Mouse (Mus musculus): ENCODE measurements around the gene Bcl2l11.
"Not testable (repeated sequence)": the region's sequence is repeated elsewhere in the genome, so short reads cannot be mapped to it uniquely, and the experiment has no call there.

The Bcl2l11 gene

DNA sequence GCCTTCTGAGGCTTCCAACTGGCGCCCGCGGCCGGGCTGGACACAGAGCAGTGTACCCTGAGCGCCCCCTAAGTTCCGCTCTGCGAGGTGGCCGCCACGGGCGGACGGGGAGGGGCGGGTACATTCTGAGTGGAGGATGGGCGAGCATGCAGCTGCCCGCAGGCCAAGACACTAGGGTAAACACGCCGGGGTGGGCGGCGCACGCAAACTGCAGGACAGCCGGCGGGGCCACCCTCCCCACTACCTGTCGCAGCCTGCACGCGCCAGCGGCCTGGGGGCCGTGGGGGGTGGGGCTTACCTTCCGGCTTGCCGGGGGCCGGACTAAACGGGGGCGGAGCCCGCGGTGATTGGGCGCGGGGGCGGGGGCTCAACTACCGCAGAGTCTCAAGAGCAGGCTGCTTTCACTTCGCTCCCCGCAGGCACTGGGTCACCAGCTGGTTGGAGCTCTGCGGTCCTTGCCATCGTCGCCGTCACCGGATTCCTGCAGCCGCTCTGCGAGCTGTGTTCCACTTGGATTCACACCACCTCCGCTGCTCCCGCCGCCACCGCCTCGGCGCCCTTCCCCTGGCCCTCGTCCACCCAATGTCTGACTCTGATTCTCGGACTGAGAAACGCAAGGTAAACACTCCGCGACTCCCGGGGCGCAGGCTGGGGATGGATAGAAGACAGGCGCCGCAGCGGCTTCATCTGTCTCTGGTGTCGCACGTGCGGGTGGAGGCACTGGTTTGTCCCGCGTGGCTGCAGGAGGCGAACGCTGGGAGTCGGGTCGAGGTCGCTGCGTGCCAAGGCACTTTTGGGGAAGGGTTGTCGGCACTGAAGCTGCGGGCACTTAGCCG is at the start of gene Bcl2l11:
TSS of gene Bcl2l11 (plus strand) at position 404 of the 836 bp plus-strand sequence.
- DNase-seq (ENCODE audit: low read depth, low spot score) = peak; percentile 96

DNA sequence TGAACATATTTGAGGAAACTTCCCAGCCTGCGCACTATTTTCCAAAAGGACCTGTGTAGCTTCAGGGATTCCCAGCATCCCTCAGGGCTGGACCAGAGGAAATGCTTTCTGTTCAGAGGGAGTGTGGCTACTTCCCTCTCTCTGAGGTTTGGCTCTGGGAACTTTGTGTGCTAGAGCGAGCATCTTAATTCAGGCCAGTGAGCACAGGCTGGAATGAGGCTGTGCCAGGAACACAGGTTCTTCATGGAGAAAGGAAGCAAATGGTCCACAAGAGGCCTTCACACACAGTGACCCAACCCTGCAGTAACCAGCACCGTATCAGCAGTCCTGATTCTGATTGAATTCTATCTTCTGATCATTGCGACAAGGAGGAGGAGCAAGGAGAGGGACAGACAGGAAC is 48.9 kb upstream of the Bcl2l11 start:
- DNase-seq (ENCODE audit: low read depth, low spot score) = no peak

GRCm38 (mm10) chr2:128078859-128079258 is 47.0 kb upstream of the Bcl2l11 start:
- DNase-seq (ENCODE audit: low read depth, low spot score) = peak; percentile 24

DNA sequence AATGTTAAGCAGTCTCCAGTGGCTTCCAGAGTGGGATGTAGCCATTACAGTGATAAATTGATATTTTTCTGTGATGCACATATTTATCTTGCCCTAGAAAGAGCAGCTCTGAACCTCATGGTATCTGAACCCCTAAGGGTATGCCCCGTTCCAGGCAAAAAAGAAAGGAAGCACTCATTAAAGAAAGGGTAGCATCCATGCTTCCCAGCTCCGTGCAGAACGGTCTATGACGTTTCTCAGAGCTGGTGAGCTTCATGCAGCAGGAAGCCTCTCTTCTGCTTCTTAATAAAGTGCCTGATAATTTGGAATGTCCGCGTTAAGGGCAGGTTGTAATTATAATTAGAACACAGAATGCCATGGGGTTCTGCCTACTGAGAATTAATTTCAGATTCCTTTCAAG is 46.5 kb upstream of the Bcl2l11 start:
- no peak for DNase-seq (ENCODE audit: low read depth, low spot score)

GRCm38 (mm10) chr2:128083844-128084243 is 42.0 kb upstream of the Bcl2l11 start:
- no peak for DNase-seq (ENCODE audit: low read depth, low spot score)

- no peak for DNase-seq (ENCODE audit: low read depth, low spot score)
Measured at GRCm38 (mm10) chr2:128084607-128085006, 41.2 kb upstream of the Bcl2l11 start.

DNA sequence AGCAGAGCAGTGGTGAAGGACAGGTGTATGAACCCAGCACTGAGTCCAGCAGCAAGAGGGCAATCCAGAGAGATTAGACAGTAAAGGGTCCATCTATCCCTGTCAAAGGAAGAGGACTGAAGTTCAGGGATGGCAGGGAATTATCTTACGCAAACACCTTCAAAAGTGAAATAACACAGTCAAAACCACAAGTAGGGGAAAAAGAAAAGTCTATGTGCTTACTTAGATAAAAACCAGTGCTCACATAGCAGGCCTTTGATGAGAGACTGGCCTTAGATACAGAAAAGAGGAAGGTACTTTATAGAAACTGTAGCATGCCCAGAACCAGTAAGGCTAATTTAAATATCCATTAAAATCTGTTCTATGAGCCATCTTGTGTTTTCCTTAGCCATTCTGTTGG is 40.4 kb upstream of the Bcl2l11 start:
- no peak for DNase-seq (ENCODE audit: low read depth, low spot score)

GRCm38 (mm10) chr2:128086301-128086886 is 39.4 kb upstream of the Bcl2l11 start:
- DNase-seq (ENCODE audit: low read depth, low spot score) = no peak

DNA sequence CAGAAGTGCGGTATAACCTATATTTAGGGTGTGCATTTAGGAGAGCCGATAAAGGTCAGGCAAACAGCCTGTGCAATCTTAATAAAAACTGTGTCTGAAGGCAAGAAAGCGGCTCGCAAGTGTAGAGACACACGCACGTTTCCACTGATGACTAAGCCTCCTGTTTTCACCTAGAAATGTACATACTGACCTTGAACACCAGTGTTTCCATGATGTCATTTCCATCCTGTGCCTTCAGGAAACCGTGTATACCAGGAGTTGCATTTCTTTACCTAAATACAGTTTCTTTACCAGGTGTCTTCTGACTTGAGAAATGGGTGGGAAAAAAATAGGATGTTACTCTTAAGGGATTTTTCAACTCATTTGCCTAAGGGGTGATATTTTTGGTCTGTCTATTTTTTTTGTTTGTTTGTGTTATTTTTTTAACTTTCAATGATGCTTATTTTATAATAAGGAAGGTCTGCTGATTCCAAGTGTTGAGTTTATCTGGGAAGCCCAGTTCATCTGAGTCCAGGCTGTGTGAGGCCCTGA is 38.8 kb upstream of the Bcl2l11 start:
- DNase-seq (ENCODE audit: low read depth, low spot score) = no peak

DNA sequence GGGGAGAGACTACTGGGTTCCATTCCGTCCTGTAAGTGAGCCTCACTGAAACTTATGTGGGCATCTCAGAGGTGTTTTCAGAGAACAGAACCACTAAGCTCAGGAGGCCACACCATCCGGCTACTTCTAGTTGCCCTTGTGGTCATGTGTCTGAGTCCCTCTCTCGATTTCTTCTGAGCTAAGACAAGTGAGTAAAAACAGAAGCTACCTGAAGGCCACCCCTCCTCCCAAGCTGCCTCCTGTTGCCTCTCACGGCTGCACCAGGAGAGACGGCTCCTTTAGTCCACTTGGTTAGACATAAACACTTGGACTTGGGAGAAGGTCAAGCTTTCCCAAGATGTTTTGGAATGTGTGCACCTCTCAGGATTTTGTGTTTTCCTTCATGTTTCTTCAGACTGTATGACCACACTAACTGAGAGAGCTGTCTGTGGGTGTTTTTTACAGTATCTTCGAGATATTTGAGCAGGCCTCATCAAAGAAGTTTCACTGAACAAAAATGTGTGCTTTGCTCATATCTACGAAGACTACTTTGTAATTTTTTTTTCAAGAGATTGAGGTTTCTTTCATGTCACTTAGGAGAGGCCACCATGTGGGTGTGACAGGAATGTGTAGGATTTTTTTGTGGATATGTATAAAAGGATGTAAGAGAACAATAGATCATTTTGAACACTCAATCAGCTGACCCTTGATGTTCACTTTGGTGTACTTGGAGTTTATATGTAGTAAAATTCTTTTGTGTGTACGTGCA is 37.9 kb upstream of the Bcl2l11 start:
- DNase-seq (ENCODE audit: low read depth, low spot score) = no peak

GRCm38 (mm10) chr2:128090283-128090885 is 35.5 kb upstream of the Bcl2l11 start:
- no peak for DNase-seq (ENCODE audit: low read depth, low spot score)

DNA sequence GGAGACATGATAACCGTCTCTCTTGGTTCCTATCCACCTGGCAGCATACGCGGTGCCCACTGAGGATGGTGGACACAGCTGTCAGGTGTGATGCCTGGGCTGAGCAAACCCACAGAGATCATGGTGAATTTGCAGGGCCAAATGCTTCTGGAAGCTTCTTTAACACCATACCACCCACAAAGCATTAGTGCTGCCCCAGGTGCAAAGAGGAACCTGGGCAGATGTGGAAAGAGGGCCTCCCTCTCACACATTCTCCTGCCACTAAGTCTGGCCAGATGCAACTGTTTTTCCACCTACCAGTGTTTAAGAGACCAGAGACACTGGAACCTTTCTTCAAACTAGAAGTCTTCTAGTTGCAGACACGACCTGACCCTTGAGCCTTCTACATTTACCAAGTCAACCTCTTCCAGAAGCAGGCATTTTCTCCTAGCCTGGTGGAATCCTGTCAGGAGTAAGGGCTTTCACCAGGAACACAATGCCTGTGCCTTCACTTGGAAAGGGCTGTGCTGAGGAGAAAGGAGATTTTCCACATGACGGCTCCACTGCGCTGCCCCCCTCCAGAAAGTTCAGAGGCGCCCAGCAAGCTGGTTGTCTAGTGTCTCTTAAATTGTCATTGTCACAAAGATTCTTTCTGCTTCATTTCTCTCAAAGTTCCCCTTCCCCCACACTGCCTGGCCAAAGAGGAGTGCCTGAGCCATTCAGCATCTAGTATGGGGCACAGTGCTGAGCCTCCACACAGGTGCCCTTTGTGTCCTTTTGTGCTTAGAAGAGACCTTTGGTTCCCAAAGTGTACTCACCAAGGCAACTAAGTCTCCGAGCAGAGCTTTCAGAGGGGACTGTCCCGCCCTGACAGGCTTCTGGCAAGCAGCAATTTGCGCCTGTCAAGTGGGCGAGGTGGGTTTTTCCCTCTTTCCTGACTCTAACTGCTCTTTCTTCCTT is 34.1 kb upstream of the Bcl2l11 start:
- no peak for DNase-seq (ENCODE audit: low read depth, low spot score)

- DNase-seq (ENCODE audit: low read depth, low spot score) = no peak
Measured at GRCm38 (mm10) chr2:128092451-128092850, 33.4 kb upstream of the Bcl2l11 start.

DNA sequence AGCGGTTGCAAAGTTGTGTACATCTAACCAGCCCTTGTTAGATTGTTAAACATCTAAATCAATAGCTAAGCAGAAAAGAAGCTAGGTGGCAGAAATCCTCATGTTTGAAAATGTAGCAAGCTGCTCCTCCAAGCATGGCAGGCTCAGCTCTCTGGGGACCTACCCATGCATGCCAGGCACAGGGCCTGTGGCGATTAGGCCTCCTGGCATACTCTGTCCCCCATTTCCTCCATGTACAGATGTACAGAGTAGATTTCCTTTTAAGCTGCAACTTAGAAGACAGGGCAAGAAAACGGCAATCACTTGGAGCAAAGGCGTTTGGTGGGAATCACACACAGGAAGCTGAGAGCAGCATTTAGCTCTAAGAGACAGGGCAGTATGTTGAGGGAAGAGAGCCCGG is 31.6 kb upstream of the Bcl2l11 start:
- DNase-seq (ENCODE audit: low read depth, low spot score) = no peak

DNA sequence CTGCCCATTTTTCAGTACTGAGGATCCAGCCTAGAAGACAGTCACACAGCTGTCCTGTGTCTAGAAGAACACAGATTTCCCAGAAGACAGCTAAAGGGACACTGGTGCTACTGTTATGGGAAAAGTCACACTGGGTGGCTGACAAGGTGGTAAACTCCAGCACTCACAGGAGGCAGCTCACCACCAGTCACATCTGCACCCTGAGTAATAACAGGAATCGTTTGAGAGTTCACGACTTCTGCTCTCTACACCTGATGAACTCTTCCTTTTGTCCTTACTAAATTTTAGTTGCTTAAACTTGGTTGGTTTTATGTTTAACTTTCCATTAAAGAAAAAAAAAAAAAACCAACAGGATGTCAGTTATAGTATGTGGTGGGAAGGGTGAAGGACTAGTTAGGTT is 31.2 kb upstream of the Bcl2l11 start:
- DNase-seq (ENCODE audit: low read depth, low spot score) = no peak

DNA sequence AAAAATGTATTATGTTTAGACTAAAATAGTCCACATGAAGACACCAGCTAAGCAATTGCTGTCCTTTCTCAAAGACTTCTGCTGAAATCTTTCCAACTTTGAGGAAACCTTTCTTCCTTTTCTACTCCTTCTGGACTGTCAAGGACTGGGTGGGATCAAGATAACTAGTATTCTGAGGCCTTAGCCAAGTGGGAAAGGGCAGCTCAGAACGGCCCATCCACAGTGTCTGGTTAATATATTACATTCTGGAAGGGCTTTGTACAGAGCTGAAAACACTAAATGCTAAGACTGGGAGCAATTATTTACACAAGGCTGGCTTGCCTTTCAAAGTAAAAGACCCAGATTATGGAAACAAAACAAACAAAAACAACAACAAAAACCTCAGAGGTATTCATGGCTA is 30.6 kb upstream of the Bcl2l11 start:
- no peak for DNase-seq (ENCODE audit: low read depth, low spot score)

DNA sequence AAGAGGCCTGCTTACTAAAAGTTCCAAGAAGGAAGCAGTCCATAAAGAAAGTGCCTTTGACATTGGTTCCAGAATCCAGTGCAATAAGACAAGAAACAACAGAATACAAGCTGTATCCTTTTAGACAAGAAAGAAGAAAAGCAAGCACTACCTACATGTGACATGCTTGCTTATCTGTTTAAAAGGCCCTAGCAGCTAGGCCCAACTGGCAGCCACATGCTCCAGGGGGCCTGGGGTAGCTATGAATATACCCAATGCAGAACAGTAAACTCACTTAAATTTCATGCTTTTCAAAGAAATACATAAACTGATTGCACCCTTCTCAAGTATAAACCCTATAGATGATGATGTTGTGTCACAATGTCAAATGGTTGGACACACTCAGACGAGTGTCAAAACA is 29.8 kb upstream of the Bcl2l11 start:
- no peak for DNase-seq (ENCODE audit: low read depth, low spot score)

GRCm38 (mm10) chr2:128098118-128098517 is 27.7 kb upstream of the Bcl2l11 start:
- DNase-seq (ENCODE audit: low read depth, low spot score) = not testable (repeated sequence)

DNA sequence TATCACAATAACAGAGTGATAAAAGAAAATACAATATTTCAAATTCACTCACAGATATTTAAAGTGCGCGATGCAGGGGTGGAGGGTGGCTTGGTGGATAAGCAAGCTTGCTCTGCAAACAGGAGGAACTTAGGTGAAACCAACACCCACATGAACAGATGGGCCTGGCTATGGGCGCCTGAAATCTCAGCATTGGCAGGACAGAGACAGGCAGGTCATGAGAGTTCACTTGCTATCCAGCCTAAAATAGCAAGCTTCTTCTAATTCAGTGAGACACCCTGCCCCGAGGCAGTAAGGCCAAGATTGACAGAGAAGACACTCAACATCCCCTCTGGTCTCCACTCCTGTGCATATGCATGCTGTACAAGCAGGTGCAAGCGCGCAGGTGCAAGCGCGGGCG is 23.8 kb upstream of the Bcl2l11 start:
- no peak for DNase-seq (ENCODE audit: low read depth, low spot score)

DNA sequence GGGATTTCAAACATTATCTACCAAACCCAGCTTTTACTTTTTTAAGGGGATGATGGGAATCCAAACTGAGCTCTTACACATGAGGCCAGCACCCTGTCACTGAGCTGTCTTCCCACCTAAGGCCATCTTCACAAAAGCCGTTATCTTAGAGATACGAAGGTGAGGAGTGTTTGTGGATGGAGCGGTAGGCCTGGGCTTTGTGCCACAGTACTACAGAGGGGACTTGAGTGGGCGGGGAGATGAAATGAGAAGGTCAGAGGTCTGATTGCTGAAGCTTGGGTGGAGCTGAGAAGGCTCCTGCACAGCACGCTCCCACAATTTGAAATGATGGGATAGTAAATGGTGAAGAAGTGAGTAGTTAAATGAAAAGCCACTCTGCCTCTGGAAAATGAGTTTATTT is 21.0 kb upstream of the Bcl2l11 start:
- DNase-seq (ENCODE audit: low read depth, low spot score) = no peak

DNA sequence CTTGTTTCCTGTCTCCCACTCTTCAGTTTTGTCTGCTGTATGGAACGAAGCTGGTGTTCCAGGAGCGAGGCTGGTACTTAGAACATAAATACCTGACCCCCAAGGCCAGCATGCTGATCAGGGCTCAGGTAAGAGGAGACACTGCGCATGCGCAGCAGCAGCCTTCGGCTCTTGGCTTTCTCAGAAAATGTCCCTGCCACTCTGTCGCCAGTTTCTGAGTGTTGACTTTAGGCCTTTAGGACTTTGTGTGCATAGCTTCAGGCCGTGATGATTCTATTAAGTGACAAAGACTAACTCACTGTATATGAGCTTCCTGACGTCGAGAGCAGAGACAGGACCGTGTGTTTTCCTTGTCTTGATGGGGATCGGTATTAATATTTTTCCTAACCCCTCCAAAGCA is 20.2 kb upstream of the Bcl2l11 start:
- no peak for DNase-seq (ENCODE audit: low read depth, low spot score)
